Mouse (Mus musculus): ENCODE results near the gene Pard3.

DNA sequence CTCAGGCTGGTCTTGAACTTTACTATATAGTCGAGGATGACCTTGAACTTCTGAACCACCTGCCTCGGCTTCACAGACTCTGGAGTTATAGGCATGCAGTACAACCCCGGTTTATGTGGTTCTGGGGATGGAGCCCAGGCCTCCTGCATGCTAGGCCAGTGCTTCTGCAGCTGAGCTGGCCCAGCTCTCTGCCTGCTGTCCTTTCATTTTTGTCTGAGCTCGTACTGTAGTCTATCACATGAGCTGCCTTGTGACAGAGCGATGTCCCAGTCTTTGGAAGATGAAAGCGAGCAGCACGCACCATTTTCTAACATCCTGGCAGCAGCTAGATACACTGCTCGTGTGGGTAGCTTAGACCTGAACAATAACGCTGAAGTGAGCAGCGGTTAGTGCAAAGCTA is 545.6 kb downstream of the Pard3 start:
- no peak for TF ChIP-seq CTCF (IDR thresholded peaks at IDR 0.05; ENCODE audit: low read depth)
- TF ChIP-seq EP300 (optimal IDR thresholded peaks at IDR 0.05): no peak

Data from stomach, postnatal 0 days (tissue).